Mouse (Mus musculus): ENCODE measurements around the gene Prorsd1.

Prorsd1 gene

DNA sequence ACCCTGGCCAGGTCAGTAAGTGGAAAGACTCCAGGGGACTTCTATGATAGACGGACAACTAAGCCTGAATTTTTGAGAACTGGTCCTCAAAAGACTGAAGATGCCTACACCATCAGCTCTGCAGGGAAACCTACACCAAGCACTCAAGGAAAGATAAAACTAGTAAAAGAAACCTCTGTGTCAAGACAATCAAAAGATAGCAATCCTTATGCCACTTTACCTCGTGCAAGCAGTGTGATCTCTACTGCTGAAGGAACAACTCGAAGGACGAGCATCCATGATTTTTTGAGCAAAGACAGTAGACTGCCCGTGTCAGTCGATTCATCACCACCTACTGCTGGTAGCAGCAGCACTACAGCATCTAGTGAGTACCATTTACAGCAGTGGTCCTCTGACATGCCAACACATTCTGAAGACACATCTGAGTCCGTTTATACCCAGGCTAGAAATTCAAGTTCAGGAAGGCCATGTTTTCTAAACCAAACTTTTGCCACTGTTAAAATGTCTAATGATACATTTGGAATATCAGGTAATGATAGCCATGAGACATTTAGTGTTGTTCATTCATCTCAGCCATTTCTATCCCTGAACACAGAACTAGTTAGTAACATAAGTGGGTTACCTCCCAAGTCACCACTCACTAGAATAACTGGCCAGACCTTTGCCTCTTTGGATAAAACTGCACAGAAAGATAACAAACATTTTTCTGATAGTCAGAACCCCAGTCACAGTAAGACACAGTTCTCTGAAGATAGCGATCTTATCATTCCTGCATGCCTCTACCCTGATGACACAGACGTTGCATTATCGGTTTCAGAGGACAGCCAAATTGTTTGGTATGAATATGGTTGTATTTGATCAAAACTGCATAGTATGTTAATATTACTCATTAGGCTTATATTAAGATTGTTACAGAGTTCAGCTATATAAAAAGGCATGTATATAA, 10.6 kb downstream of the Prorsd1 start:
- DNase-seq (ENCODE audit: low spot score): no peak

DNA sequence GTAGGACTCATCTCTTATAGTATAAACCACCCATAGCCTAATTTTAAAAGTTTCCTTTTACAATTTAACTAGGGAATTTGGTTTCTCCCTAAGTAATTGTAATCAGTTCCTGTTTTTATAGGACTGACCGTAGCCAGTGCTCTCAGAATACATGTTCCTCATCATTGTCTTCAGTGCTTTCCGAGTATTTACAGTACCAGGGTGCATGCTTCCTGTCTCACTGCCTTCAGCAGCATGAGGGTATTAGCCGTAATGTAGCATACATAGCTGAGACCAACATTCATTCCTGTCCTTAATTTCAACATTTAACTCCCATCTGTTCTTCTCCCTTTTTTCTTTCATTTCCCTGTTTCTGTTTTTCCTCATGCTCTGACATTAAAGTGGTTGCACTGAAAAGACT, 17.9 kb downstream of the Prorsd1 start:
- no peak for DNase-seq (ENCODE audit: low spot score)

DNA sequence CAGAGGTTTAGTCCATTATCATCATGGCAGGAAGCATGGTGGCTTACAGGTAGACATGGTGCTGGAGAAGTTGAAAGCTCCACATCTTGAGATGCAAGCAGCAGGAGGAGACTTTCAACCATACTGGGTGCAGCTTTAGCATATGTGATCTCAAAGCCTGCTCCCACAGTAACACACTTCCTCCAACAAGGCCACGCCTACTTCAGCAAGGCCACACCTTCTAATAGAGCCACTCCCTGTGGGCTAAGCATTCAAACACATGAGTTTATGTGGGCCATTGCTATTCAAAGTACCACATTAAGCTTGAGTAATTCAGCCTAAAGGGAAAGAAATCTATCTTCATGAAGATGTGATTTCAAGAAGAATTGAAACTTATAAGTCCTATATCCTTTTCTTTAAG, 21.7 kb downstream of the Prorsd1 start:
- no peak for DNase-seq (ENCODE audit: low spot score)

DNA sequence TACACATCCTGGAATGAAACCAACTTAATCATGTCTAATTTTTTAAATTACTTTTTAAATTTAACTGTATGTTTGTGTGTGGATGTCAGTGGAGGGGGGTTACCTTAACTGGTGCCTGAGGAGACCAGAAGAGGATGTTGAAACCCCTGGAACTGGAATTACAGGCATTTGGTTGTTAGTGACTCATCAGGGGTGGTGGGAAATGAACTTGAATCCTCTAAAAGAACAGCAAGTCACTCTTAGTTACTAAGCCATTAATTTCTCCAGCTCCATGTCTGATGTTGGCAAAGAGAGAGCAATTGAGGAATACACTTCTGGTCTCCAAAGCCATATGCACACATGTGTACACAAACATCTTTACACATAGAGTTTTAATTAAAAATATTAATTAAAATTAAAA, 40.2 kb downstream of the Prorsd1 start:
- DNase-seq (ENCODE audit: low spot score): no peak
